Comparison of ENCODE assay signal across 8 mouse cellular contexts in the genomic region with DNA sequence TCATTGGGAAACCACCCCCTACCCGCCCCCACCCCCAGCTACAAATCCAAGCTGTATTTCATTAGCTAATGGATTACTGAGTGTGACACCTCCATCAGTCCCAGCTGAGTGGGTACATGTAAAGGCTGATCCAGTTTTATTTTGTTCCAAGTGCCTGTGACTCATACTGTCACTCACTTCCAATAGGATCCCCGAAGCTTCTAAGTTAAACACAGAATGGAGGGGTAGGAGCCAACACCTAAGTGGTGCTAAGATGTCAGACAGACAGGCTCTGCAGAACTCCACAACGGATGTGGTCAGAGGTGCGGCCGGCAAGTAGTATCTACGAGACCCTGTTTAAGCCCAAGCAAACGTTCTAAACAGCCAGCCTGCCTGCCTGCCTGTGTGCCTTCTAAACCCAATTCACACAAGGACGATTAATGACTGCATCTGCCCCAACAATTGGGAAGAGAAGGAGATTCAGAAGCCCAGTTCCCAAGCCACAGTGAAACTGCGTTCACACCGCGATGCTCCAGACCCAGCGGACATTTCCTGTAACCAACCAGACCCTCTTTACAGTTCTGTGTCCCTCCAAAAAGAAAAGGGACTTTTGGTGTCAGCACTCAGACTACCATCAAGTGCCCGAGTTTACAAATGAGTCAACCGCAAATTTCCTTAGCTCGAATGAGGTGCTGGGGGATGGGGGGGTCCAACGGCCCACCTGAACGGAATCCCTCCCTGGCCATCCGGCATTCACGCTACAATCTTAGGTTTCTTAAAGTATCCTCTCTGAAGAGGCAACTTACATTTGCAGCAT. TPM values are rescaled to one million over a fixed set of nuclear protein-coding genes. Genes with fewer than 3 reads are reported as not detected.
DNase-seq lines count a peak whose midpoint lies in the region; ATAC-seq and TF ChIP-seq lines count a peak whose summit lies in the region.

No protein-coding gene starts in this region.

- 3% methylated on average over 19 of the region's 19 CpGs for WGBS in intestine, embryonic 16.5 days
- under 1% methylated on average over 19 of the region's 19 CpGs for WGBS in midbrain, embryonic 10.5 days

- H3K9me3 ChIP-seq in E14TG2a.4 (ENCODE audit: low read length), result no peaks in the 10 kb centered on the region
- H3K9me3 ChIP-seq in intestine, embryonic 16.5 days (ENCODE audit: control insufficient read depth, low read length), result no peaks in the 10 kb centered on the region
- H3K9me3 ChIP-seq in midbrain, embryonic 10.5 days (replicated peaks), result no peaks in the 10 kb centered on the region

- no peak overlapping the region for H3K27ac ChIP-seq in embryonic fibroblast, embryonic 13.5 days (ENCODE audit: insufficient read depth, low read length)
- peak overlapping the region; percentile 88 for H3K27ac ChIP-seq in intestine, embryonic 16.5 days (ENCODE audit: low read length)
- H3K27ac ChIP-seq in midbrain, embryonic 10.5 days (replicated peaks), result peak overlapping the region; percentile 99

- H3K4me3 ChIP-seq in E14TG2a.4 (replicated peaks; ENCODE audit: low read length), result peak overlapping the region; percentile 95
- peak overlapping the region; percentile 51 for H3K4me3 ChIP-seq in embryonic fibroblast, embryonic 13.5 days (ENCODE audit: insufficient read depth, low read length)
- peak overlapping the region; percentile 80 for H3K4me3 ChIP-seq in intestine, embryonic 16.5 days (ENCODE audit: low read length)
- H3K4me3 ChIP-seq in midbrain, embryonic 10.5 days, result peak overlapping the region; percentile 77

- TF ChIP-seq POLR2A in embryonic fibroblast, embryonic 13.5 days (IDR thresholded peaks at IDR 0.05; ENCODE audit: low read depth, low read length), result no peak

- TF ChIP-seq CTCF in E14TG2a.4 (conservative IDR thresholded peaks at IDR 0.05; ENCODE audit: low read length), result no peak
- TF ChIP-seq CTCF in embryonic fibroblast, embryonic 13.5 days (IDR thresholded peaks at IDR 0.05; ENCODE audit: borderline replicate concordance, insufficient read depth, low read length), result no peak

- peak overlapping the region; percentile 93 for H3K9ac ChIP-seq in intestine, embryonic 16.5 days (ENCODE audit: low read depth, low read length)

- peaks cover 57% of the 10 kb centered on the region for H3K4me1 ChIP-seq in E14TG2a.4 (replicated peaks; ENCODE audit: low read depth, low read length)
- H3K4me1 ChIP-seq in embryonic fibroblast, embryonic 13.5 days (ENCODE audit: control insufficient read depth, insufficient read depth, low read length), result peaks cover 6% of the 10 kb centered on the region; the same call in 1 of the 2 replicates
- peaks cover 8% of the 10 kb centered on the region; the same call in 1 of the 2 replicates for H3K4me1 ChIP-seq in intestine, embryonic 16.5 days (ENCODE audit: control insufficient read depth, insufficient read depth, low read length)
- peaks cover 57% of the 10 kb centered on the region for H3K4me1 ChIP-seq in midbrain, embryonic 10.5 days

- DNase-seq in kidney, adult 11 months, result peak; percentile 31
- DNase-seq in kidney, postnatal 10 days, result no peak
- DNase-seq in midbrain, embryonic 10.5 days (ENCODE audit: low spot score), result peak; percentile 45
- peak; percentile 60 for DNase-seq in thymus, postnatal 25 days
- DNase-seq in ovary, postnatal 10 days (ENCODE audit: low spot score), result no peak

- H3K4me2 ChIP-seq in intestine, embryonic 16.5 days (ENCODE audit: low read depth, low read length), result peak overlapping the region; percentile 87

- H3K36me3 ChIP-seq in E14TG2a.4 (ENCODE audit: insufficient read depth, low read length), result peaks cover 25% of the 10 kb centered on the region
- no peaks in the 10 kb centered on the region for H3K36me3 ChIP-seq in intestine, embryonic 16.5 days (ENCODE audit: control insufficient read depth, insufficient read depth, low read length)
- peaks cover 24% of the 10 kb centered on the region for H3K36me3 ChIP-seq in midbrain, embryonic 10.5 days

- H3K27me3 ChIP-seq in E14TG2a.4 (ENCODE audit: insufficient read depth, low read length), result no peaks in the 10 kb centered on the region; the same call in 1 of the 2 replicates
- H3K27me3 ChIP-seq in intestine, embryonic 16.5 days (replicated peaks; ENCODE audit: control insufficient read depth, insufficient read depth, low read length), result no peaks in the 10 kb centered on the region
- peaks cover 8% of the 10 kb centered on the region; the same call in 1 of the 2 replicates for H3K27me3 ChIP-seq in midbrain, embryonic 10.5 days (ENCODE audit: low read depth, poor library complexity, severe bottlenecking)

- ATAC-seq in intestine, embryonic 16.5 days, result no peak

RNA-seq across cellular contexts. Expression of a gene that starts 1.2 kb away (rescaled TPM):
- 1.6 and 2.2 TPM in 2 replicates for polyA plus RNA-seq in embryonic fibroblast, embryonic 13.5 days (2011; ENCODE audit: insufficient read length, low read depth, missing spikeins)
- polyA plus RNA-seq in intestine, embryonic 16.5 days (2015; fragmentation: Nextera tagmentation; extraction: Ambion mirVana), result 13.1 and 13.6 TPM in 2 replicates
- polyA plus RNA-seq in midbrain, embryonic 10.5 days (2016; fragmentation: Nextera tagmentation; extraction: Ambion mirVana), result 14.8 and 15.8 TPM in 2 replicates

RNA-seq across cellular contexts. Expression of a gene that starts 55.9 kb away (rescaled TPM):
- polyA plus RNA-seq in embryonic fibroblast, embryonic 13.5 days (2011; ENCODE audit: insufficient read length, low read depth, missing spikeins), result 84.8 and 92.5 TPM in 2 replicates
- polyA plus RNA-seq in intestine, embryonic 16.5 days (2015; fragmentation: Nextera tagmentation; extraction: Ambion mirVana), result 21.9 and 25.8 TPM in 2 replicates
- 51.5 and 52.1 TPM in 2 replicates for polyA plus RNA-seq in midbrain, embryonic 10.5 days (2016; fragmentation: Nextera tagmentation; extraction: Ambion mirVana)

Comparison
In these comparisons a context has a peak if more than half of its experiments do, and no peak if none do; other contexts are left out.
1. DNase-seq: peak in kidney, adult 11 months (single experiment), midbrain, embryonic 10.5 days (single experiment) and thymus, postnatal 25 days (single experiment); none in kidney, postnatal 10 days (single experiment) and ovary, postnatal 10 days (single experiment).
2. Peak in every context shown above with its lines, with median percentiles within 50 percentile points of each other: H3K4me3 ChIP-seq.